Mouse (Mus musculus) E14TG2a.4 (cell line): ENCODE results near the gene Gm49387.
A peak's percentile ranks its signal among the peaks of the same experiment; 100 is the strongest.
"Not testable (repeated sequence)": the region's sequence is repeated elsewhere in the genome, so short reads cannot be mapped to it uniquely, and the experiment has no call there.

ENCODE experiments used
- H3K27me3 ChIP-seq: 2 replicates; pipeline ENCODE4 v1.6.1; 2014; ENCODE audit warnings: low read length, control low read depth; ENCODE audit not compliant: insufficient read depth
- H3K36me3 ChIP-seq: 2 replicates; pipeline ENCODE4 v1.6.1; 2014; ENCODE audit warnings: low read length, control low read depth; ENCODE audit not compliant: insufficient read depth
- H3K4me1 ChIP-seq: replicated peaks from 2 replicates; pipeline ENCODE4 v1.6.1; 2014; ENCODE audit warnings: low read depth, low read length, control low read depth
- H3K4me3 ChIP-seq: replicated peaks from 2 replicates; pipeline ENCODE4 v1.5.1; 2014; ENCODE audit warnings: mild to moderate bottlenecking, low read length
- H3K9me3 ChIP-seq: 2 replicates; pipeline ENCODE4 v1.6.1; 2014; ENCODE audit warnings: low read length, control low read depth
- CTCF ChIP-seq: conservative IDR thresholded peaks from 2 replicates; pipeline ENCODE4 v1.5.1; 2014; ENCODE audit warnings: low read length
- NANOG ChIP-seq: IDR thresholded peaks from 2 replicates; pipeline ENCODE4 v1.6.1; 2014; ENCODE audit warnings: borderline replicate concordance, low read length, mixed read lengths
- POU5F1 ChIP-seq: IDR thresholded peaks from 2 replicates; pipeline ENCODE4 v1.6.1; 2014; ENCODE audit warnings: low read length, borderline replicate concordance

The Gm49387 gene

DNA sequence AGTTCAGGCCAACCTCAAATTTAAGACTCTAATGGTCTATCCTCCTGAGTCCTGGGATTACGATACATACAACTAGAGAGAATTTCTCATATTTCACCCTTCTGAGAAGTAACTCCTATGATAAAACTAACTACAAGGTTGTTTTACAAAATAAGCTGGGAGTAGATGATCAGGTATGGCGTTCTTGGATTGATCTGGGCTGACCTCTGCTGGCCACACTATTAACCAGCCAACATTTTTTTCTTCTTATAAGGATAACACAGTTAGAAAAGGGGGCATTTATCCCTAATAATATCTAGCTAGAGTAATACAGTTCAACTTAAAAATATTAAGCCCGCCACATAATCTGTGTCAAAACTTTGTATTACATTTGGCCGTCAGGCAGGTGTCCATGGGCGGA, 35.8 kb downstream of the Gm49387 start:
- H3K36me3 ChIP-seq, result no peaks in the 10 kb centered on the region
- no peak for TF ChIP-seq POU5F1
- TF ChIP-seq CTCF, result peak; percentile 18
- no peak for TF ChIP-seq NANOG
- peaks cover 3% of the 10 kb centered on the region; the same call in 1 of the 2 replicates for H3K4me1 ChIP-seq
- no peaks in the 10 kb centered on the region for H3K9me3 ChIP-seq
- H3K27me3 ChIP-seq, result no peaks in the 10 kb centered on the region
- peak overlapping the region; percentile 20; the same call in 1 of the 2 replicates for H3K4me3 ChIP-seq

DNA sequence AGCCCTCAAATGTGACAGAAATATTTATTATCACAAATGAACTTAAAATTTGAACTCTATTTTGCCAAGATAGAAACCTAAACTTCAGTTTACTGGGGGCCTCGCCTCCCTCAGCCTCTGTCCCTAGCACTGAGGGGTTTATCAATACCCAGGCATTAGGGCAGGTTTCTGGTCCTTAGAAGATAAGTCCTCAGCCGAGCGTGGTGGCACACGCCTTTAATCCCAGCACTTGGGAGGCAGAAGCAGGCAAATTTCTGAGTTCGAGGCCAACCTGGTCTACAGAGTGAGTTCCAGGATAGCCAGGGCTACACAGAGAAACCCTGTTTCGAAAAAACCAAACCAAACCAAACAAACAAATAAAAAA, 38.1 kb downstream of the Gm49387 start:
- not testable (repeated sequence) for H3K4me1 ChIP-seq, H3K9me3 ChIP-seq, H3K4me3 ChIP-seq, H3K27me3 ChIP-seq, H3K36me3 ChIP-seq

DNA sequence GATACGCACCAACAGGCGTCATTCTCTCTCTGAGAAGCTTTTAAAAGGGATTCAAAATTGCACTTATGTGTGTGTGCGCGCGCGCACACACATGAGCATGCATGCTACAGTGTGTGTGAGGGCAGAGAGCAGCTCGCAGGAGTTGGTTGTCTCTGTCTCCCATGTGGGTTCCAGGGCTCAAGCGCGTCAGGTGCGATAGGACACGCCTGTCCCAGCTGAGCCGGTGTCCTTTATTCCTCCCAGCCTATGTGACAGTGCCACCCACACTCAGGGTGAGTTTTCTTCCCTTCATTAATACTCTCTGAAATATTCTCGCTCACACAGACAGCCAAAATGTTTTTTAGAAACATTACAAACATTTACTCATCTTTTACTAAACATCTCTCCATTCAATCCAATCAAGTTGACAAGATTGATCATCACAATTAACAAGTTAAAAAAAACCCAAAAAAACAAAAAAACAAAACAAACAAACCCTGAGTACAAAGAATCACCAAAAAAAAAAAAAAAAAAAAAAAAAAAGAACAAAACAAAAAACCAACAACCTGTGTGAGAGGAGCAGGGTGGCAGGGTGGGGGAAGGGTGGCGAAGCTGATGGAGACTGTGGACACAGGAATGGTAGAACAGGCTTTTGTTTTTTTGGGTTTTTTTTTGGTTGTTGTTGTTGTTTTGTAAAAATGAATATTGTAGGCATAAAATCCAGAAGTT, 38.6 kb downstream of the Gm49387 start:
- no peak overlapping the region for H3K4me3 ChIP-seq
- no peak for TF ChIP-seq POU5F1
- TF ChIP-seq CTCF, result no peak
- no peak for TF ChIP-seq NANOG
- H3K4me1 ChIP-seq, result peaks cover 3% of the 10 kb centered on the region; the same call in 1 of the 2 replicates
- H3K36me3 ChIP-seq, result no peaks in the 10 kb centered on the region
- peaks cover 6% of the 10 kb centered on the region for H3K9me3 ChIP-seq
- H3K27me3 ChIP-seq, result no peaks in the 10 kb centered on the region

DNA sequence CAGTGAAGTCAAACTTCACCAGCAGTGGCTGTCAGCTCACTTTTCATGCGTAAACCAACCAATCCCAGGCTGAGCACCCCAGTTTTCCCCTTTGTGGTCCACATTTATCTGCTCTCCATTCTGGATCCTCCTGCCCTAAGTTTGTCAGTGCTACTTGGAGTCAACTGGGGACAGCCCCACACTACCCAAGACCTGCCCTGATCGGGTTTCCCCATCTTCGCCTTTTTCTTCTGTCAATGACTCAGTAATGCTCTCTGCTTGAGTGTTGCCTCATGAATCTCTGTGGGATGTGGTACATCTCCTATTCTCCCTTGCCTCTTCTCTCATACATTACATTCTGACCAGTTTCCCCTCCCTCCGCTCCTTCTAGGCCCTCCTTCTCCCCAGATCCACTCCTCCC, 43.2 kb downstream of the Gm49387 start:
- Histone ChIP-seq H3K9me3 (peaks cover 6% of the 10 kb centered on the region), H3K4me3 (no peak overlapping the region), H3K36me3 (no peaks in the 10 kb centered on the region), H3K4me1 (no peaks in the 10 kb centered on the region), H3K27me3 (no peaks in the 10 kb centered on the region)
- TF ChIP-seq NANOG, result no peak
- TF ChIP-seq CTCF, result no peak
- TF ChIP-seq POU5F1, result no peak

DNA sequence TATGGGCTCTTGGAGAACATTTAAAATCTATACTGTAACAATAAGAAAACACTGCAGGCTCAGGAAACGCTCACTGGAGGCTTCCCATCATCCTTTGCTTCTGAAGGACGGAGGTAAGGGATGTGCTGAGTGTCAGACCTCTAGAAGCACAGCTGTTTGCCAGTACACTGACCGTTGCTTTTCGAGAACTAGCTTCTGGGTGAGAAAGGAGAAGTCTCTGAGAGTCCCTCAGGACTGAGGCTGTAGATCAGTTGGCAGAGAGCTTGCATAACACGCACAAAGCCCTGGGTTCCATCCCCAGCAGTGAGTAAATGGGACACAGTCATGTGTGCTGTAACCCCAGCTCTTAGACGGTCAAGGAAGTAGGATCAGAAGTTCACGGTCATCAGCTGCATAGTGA, 44.3 kb downstream of the Gm49387 start:
- TF ChIP-seq POU5F1 (no peak), NANOG (no peak), CTCF (no peak)

DNA sequence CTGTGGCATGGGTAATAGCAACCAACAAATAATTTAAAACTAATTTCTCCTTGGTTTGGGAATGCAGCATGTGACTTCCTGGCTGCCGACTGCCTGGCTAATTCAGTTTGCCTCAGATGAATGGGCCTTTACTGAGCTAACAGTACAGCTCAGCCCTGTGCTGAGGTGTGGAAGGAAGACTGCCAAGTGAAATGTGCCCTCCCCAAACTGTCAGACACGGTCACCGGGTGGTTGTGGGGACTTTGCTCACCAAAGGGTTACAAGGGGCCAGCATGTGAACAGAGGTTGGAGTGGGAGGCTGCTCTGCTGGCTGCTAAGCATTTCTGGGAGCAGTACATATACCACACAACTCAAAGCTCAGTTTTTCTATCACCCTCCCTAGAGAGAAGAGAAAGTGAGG, 46.0 kb downstream of the Gm49387 start:
- Histone ChIP-seq H3K4me1 (no peaks in the 10 kb centered on the region), H3K36me3 (no peaks in the 10 kb centered on the region), H3K9me3 (peaks cover 6% of the 10 kb centered on the region), H3K27me3 (no peaks in the 10 kb centered on the region), H3K4me3 (no peak overlapping the region)
- TF ChIP-seq CTCF, result no peak
- TF ChIP-seq POU5F1, result no peak
- no peak for TF ChIP-seq NANOG

More for the DNA sequence above, 44.3 kb downstream of the Gm49387 start:
- H3K9me3 ChIP-seq, result peaks cover 6% of the 10 kb centered on the region
- H3K27me3 ChIP-seq, result no peaks in the 10 kb centered on the region
- H3K4me3 ChIP-seq, result no peak overlapping the region
- no peaks in the 10 kb centered on the region for H3K36me3 ChIP-seq
- H3K4me1 ChIP-seq, result no peaks in the 10 kb centered on the region

DNA sequence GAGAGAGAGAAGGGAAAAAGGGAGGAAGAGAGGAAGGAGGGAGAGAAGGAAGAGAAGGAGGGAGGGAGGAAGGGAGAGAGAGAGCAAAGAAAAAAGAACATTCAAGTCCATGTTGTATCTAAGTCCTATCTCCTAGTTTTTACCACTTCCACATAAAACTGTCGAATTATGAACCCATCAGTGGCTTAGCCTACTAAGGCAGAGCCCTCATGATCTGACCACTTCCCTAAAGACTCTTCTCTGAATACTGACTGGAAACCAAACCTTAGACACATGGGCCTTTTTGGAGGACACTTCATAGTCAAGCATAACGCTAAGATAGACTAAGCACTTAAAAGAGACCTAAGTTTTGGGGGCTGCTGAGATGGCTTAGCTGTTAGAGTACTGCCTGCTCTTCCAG, 47.6 kb downstream of the Gm49387 start:
- Histone ChIP-seq H3K36me3 (no peaks in the 10 kb centered on the region), H3K9me3 (no peaks in the 10 kb centered on the region), H3K4me3 (no peak overlapping the region), H3K27me3 (no peaks in the 10 kb centered on the region), H3K4me1 (no peaks in the 10 kb centered on the region)
- TF ChIP-seq CTCF, result no peak
- TF ChIP-seq NANOG, result no peak
- TF ChIP-seq POU5F1, result no peak

DNA sequence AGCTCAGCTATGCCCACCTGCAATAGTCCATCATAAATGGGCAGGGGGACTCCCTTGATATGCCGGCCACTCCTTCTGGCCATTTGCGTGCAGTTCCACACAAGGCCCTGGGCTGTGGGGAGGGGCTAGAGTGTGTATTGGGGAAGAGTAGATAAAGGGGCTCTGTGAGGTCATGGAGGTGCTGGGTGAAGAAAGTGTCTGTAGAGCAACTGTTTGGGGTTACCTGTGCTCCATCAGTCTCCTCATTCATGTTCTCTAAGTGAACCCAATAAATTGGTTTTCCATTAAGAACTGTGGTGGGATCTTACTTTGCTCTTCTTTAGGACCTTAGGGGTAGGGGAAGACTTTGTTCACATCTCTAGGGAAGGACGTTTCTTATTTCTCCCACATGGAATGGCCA, 49.4 kb downstream of the Gm49387 start, which contains the start of gene Colq:
Gene Colq (minus strand): TSS at position 101 of the 400 bp plus-strand sequence.
- TF ChIP-seq POU5F1 (no peak), CTCF (no peak), NANOG (no peak)
- no peaks in the 10 kb centered on the region for H3K4me1 ChIP-seq

DNA sequence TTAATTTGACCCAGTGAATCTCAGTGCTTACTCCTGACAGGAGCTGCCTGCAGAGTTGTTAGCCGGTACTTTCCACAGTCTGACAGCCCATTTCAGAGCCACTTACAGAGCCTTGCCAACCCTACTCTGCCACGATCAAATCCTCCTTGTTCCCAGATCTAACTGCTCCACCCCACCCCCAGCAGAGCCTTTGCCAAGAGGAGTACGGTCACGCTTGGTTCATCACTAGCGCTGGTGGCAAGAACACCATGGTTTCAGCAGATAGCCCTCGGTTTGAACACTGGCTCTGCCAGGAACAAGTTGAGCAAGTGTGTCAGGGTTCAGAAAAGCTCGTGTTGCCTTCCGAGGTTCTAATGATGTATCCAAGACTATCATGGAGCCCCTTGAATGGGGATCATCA, 54.2 kb downstream of the Gm49387 start:
- Histone ChIP-seq H3K4me1 (no peaks in the 10 kb centered on the region), H3K4me3 (no peak overlapping the region), H3K36me3 (no peaks in the 10 kb centered on the region), H3K27me3 (peaks cover 7% of the 10 kb centered on the region; the same call in 1 of the 2 replicates), H3K9me3 (no peaks in the 10 kb centered on the region)
- TF ChIP-seq CTCF (no peak), POU5F1 (no peak), NANOG (no peak)

More for the DNA sequence above, 49.4 kb downstream of the Gm49387 start, which contains the start of gene Colq:
- Histone ChIP-seq H3K36me3 (no peaks in the 10 kb centered on the region), H3K9me3 (no peaks in the 10 kb centered on the region), H3K4me3 (no peak within 1 kb of the TSS), H3K27me3 (peaks cover 7% of the 10 kb centered on the region; the same call in 1 of the 2 replicates)
